Mouse (Mus musculus) intestine, embryonic 16.5 days (tissue): ENCODE results near the gene Nufip1. TPM values are rescaled to one million over a fixed set of nuclear protein-coding genes. Genes with fewer than 3 reads are reported as not detected.
A peak's percentile ranks its signal among the peaks of the same experiment; 100 is the strongest.

ENCODE experiments used
- ATAC-seq: fragments of 200-750 bp; cut with Nextera tagmentation; 2 replicates; pipeline ENCODE4 v1.8.0; 2017; ENCODE audit warnings: moderate TSS enrichment, moderate library complexity
- H3K27ac ChIP-seq: fragments of 300-500 bp; sonication (generic); 2 replicates; pipeline ENCODE4 v1.5.1; 2014; ENCODE audit warnings: mild to moderate bottlenecking, low read length
- H3K27me3 ChIP-seq: fragments of 300-500 bp; sonication (generic); replicated peaks from 2 replicates; pipeline ENCODE4 v1.6.1; 2014; ENCODE audit warnings: low read length, control low read depth, mixed read lengths; ENCODE audit not compliant: control insufficient read depth, insufficient read depth
- H3K36me3 ChIP-seq: fragments of 300-500 bp; sonication (generic); 2 replicates; pipeline ENCODE4 v1.6.1; 2014; ENCODE audit warnings: low read length, control low read depth; ENCODE audit not compliant: control insufficient read depth, insufficient read depth
- H3K4me1 ChIP-seq: fragments of 300-500 bp; sonication (generic); 2 replicates; pipeline ENCODE4 v1.6.1; 2014; ENCODE audit warnings: low read length, control low read depth, mixed read lengths; ENCODE audit not compliant: control insufficient read depth, insufficient read depth
- H3K4me2 ChIP-seq: fragments of 300-500 bp; sonication (generic); 2 replicates; pipeline ENCODE4 v1.6.1; 2014; ENCODE audit warnings: low read depth, low read length, control low read depth
- H3K4me3 ChIP-seq: fragments of 300-500 bp; sonication (generic); 2 replicates; pipeline ENCODE4 v1.5.1; 2014; ENCODE audit warnings: mild to moderate bottlenecking, low read length
- H3K9ac ChIP-seq: fragments of 300-500 bp; sonication (generic); 2 replicates; pipeline ENCODE4 v1.6.1; 2014; ENCODE audit warnings: low read depth, low read length
- H3K9me3 ChIP-seq: fragments of 300-500 bp; sonication (generic); 2 replicates; pipeline ENCODE4 v1.6.1; 2016; ENCODE audit warnings: low read length, control low read depth; ENCODE audit not compliant: control insufficient read depth
- whole genome bisulfite sequencing: fragments of 180-500 bp; shearing (Covaris S2); extraction: QIAGEN DNeasy Blood & Tissue Kit; methylation state at CpG from one replicate; pipeline ENCODE4 v1.1.7; 2014; 5-methylcytosine and 5-hydroxymethylcytosine counted together
- polyA plus RNA-seq: library from polyadenylated mRNA; unstranded; fragments of >200 nt; fragmentation: Nextera tagmentation; extraction: Ambion mirVana; gene quantifications from 2 replicates; pipeline ENCODE4 v1.2.1, GENCODE M21; 2015

Nufip1 gene
- polyA plus RNA-seq, 1 experiment from 2014 or later, result 15.0 TPM

- Histone ChIP-seq H3K4me2 (no peak overlapping the region), H3K27me3 (no peaks in the 10 kb centered on the region), H3K36me3 (no peaks in the 10 kb centered on the region), H3K9me3 (no peaks in the 10 kb centered on the region), H3K4me1 (peaks cover 4% of the 10 kb centered on the region; the same call in 1 of the 2 replicates), H3K4me3 (no peak overlapping the region), H3K27ac (no peak overlapping the region), H3K9ac (no peak overlapping the region)
- WGBS, result 60% methylated on average over 5 of the region's 5 CpGs
- peak; percentile 56 for ATAC-seq
Measured at GRCm38 (mm10) chr14:76185358-76185757, 74.7 kb downstream of the Nufip1 start.

GRCm38 (mm10) chr14:76186299-76186698 lies 75.6 kb downstream of the Nufip1 start:
- Histone ChIP-seq H3K9ac (no peak overlapping the region), H3K4me3 (no peak overlapping the region), H3K4me1 (peaks cover 4% of the 10 kb centered on the region; the same call in 1 of the 2 replicates), H3K27ac (no peak overlapping the region), H3K4me2 (no peak overlapping the region), H3K9me3 (no peaks in the 10 kb centered on the region), H3K36me3 (no peaks in the 10 kb centered on the region), H3K27me3 (no peaks in the 10 kb centered on the region)
- 67% methylated on average over 4 of the region's 4 CpGs for WGBS
- ATAC-seq, result 0 out of 2 replicates have a peak, but pooled peaks have one; percentile 22

Other genes with a start within 250 kb of the Nufip1 start
- gene Kctd4, start 155.9 kb upstream of the Nufip1 start, polyA plus RNA-seq, result 0.42 and 0.44 TPM in 2 replicates
- gene Gtf2f2, start 100.0 kb upstream of the Nufip1 start, polyA plus RNA-seq, result 28.0 and 31.7 TPM in 2 replicates
- gene Gpalpp1, start 131 bp upstream of the Nufip1 start, polyA plus RNA-seq, result 9.0 and 9.8 TPM in 2 replicates